Mouse (Mus musculus): Measurements from ENCODE around the gene Anks6. TPM values are rescaled to one million over a fixed set of nuclear protein-coding genes. Genes with fewer than 3 reads are reported as not detected.
A peak's percentile ranks its signal among the peaks of the same experiment; 100 is the strongest.

Gene Anks6
- polyA plus RNA-seq, 1 experiment, result 2.8 TPM

DNA sequence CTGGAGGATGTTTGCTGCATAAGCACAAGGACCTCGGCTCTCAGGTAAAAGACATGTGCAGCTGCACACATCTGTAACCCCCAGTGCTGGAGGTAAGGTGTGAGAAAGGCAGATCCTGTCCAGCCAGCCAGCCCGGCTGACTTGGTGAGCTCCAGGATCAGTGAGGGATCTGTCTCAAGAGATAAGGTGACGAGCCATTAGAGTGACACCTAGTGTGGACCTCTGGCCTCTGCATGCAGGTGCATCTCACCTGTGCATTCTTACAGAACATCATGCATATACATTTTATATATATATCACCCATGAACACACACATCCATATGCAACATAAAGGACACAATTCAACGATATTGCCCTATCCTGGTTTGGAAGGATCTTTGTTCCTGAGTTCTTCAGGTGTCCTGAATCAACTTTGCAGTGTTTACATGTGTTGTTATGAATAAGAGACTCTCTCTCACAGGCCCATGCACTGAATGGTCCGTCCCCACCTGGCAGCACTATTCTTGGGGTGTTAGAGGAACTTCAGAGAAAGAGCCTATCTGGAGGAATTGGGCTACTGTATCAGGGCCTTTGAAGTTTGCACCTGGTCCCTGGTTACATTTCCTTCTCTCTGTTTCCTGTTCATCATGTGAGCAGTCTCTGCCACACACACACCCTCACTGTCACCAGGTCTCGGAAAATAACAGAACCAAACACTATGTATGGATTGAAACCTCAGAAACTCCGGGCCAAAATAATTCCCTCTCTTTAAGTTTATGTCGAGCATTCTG lies 56.4 kb downstream of the Anks6 start:
- H3K4me1 ChIP-seq (ENCODE audit: control insufficient read depth, insufficient read depth, low read length), result no peaks in the 10 kb centered on the region
- no peaks in the 10 kb centered on the region for H3K27me3 ChIP-seq (ENCODE audit: control insufficient read depth, insufficient read depth, low read length, poor library complexity, severe bottlenecking)
- no peak overlapping the region for H3K27ac ChIP-seq (ENCODE audit: insufficient read depth, low read length)
- no peaks in the 10 kb centered on the region for H3K9me3 ChIP-seq (replicated peaks; ENCODE audit: control insufficient read depth, insufficient read depth, low read length, poor library complexity, severe bottlenecking)
- no peak for TF ChIP-seq EP300 (IDR thresholded peaks at IDR 0.05; ENCODE audit: insufficient read depth, low read depth, low read length)
- peak; percentile 26 for TF ChIP-seq CTCF (IDR thresholded peaks at IDR 0.05; ENCODE audit: low read depth, low read length)
- no peak for TF ChIP-seq POLR2A (IDR thresholded peaks at IDR 0.05; ENCODE audit: insufficient read depth, low read length)
- H3K4me3 ChIP-seq (ENCODE audit: low read depth, low read length), result no peak overlapping the region
- H3K36me3 ChIP-seq (ENCODE audit: control insufficient read depth, insufficient read depth, low read length, poor library complexity, severe bottlenecking), result no peaks in the 10 kb centered on the region
- H3K9ac ChIP-seq (ENCODE audit: low read depth, poor library complexity, severe bottlenecking), result no peak overlapping the region

DNA sequence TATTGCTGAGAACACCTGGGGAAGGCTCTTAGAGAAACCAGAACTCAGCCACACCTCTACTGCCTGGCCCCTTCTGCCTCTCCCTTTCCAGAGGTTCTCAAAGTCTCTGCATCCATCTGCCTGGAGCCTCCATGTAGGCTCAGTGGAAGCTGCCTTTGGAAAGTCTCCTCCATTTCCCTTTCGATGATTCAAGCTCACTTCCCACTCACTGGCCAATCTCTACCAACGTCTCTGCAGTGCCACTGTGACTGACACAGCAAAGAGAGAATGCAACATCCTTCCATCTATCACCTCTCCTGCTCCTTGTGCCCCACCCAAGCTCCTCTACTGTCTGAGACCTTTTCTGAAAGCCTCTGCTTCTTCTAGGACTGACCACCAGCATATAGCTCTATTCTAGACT lies 59.3 kb downstream of the Anks6 start:
- H3K27me3 ChIP-seq (ENCODE audit: control insufficient read depth, insufficient read depth, low read length, poor library complexity, severe bottlenecking), result no peaks in the 10 kb centered on the region
- no peak overlapping the region for H3K4me3 ChIP-seq (ENCODE audit: low read depth, low read length)
- no peaks in the 10 kb centered on the region for H3K36me3 ChIP-seq (ENCODE audit: control insufficient read depth, insufficient read depth, low read length, poor library complexity, severe bottlenecking)
- no peaks in the 10 kb centered on the region for H3K9me3 ChIP-seq (replicated peaks; ENCODE audit: control insufficient read depth, insufficient read depth, low read length, poor library complexity, severe bottlenecking)
- no peaks in the 10 kb centered on the region for H3K4me1 ChIP-seq (ENCODE audit: control insufficient read depth, insufficient read depth, low read length)
- no peak overlapping the region for H3K27ac ChIP-seq (ENCODE audit: insufficient read depth, low read length)
- no peak overlapping the region for H3K9ac ChIP-seq (ENCODE audit: low read depth, poor library complexity, severe bottlenecking)
- TF ChIP-seq EP300 (IDR thresholded peaks at IDR 0.05; ENCODE audit: insufficient read depth, low read depth, low read length) (no peak), POLR2A (IDR thresholded peaks at IDR 0.05; ENCODE audit: insufficient read depth, low read length) (no peak), CTCF (IDR thresholded peaks at IDR 0.05; ENCODE audit: low read depth, low read length) (no peak)

DNA sequence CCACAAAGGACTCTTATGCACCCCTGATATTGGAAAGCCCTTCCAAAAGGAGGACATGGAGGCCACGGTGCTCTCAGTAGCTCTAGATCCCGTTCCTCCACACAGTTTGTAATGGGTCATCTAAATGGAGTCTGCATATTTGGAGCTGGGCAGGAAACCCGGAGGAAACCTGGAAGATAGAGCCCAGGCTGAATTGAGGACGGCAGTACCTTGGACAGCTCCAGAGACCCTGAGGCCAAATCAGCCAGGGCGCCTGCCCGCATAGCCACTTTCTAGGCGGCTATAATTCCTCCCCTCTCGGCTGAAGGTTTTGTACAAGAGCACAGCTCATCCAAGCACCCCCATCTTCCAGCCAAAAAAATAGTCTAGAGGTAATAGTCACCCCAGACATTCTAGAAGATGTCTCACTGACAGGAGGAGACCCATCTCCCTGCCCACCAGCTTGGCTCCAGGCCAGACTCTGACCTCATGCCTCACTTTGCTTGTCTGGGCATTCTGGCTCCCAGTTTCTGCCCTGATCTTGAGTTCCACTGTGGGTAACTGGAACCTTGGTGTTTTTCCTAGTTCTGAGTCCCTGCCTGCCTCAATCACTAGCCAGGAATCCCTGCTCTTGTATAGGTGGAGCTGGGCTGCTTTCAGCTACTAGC lies 64.3 kb downstream of the Anks6 start:
- no peak overlapping the region for H3K9ac ChIP-seq (ENCODE audit: low read depth, poor library complexity, severe bottlenecking)
- H3K4me1 ChIP-seq (ENCODE audit: control insufficient read depth, insufficient read depth, low read length), result no peaks in the 10 kb centered on the region
- no peaks in the 10 kb centered on the region for H3K9me3 ChIP-seq (replicated peaks; ENCODE audit: control insufficient read depth, insufficient read depth, low read length, poor library complexity, severe bottlenecking)
- H3K36me3 ChIP-seq (ENCODE audit: control insufficient read depth, insufficient read depth, low read length, poor library complexity, severe bottlenecking), result no peaks in the 10 kb centered on the region
- H3K27ac ChIP-seq (ENCODE audit: insufficient read depth, low read length), result no peak overlapping the region
- peaks cover 11% of the 10 kb centered on the region for H3K27me3 ChIP-seq (ENCODE audit: control insufficient read depth, insufficient read depth, low read length, poor library complexity, severe bottlenecking)
- no peak for TF ChIP-seq POLR2A (IDR thresholded peaks at IDR 0.05; ENCODE audit: insufficient read depth, low read length)
- TF ChIP-seq EP300 (IDR thresholded peaks at IDR 0.05; ENCODE audit: insufficient read depth, low read depth, low read length), result no peak
- no peak for TF ChIP-seq CTCF (IDR thresholded peaks at IDR 0.05; ENCODE audit: low read depth, low read length)
- no peak overlapping the region for H3K4me3 ChIP-seq (ENCODE audit: low read depth, low read length)

DNA sequence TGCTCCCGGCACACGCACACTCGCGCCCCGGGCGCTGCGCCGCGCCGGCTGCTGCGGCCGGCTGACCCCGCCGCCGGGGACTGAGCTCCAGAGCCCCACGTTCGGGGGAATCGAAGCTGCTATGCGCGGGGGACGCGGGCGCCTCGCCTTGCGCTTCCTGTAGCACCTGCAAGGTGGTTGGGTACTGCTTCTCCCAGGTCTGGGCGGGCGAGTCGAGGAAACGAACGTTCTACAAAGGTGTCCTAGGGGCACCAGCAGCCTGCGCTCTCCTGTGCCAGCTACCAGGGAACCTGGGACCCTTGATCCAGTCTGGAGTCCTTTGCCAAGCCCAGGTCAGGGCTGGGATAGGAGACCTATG lies 65.3 kb downstream of the Anks6 start:
- TF ChIP-seq CTCF (IDR thresholded peaks at IDR 0.05; ENCODE audit: low read depth, low read length) (no peak), EP300 (IDR thresholded peaks at IDR 0.05; ENCODE audit: insufficient read depth, low read depth, low read length) (no peak), POLR2A (IDR thresholded peaks at IDR 0.05; ENCODE audit: insufficient read depth, low read length) (no peak)
- no peaks in the 10 kb centered on the region for H3K4me1 ChIP-seq (ENCODE audit: control insufficient read depth, insufficient read depth, low read length)
- H3K36me3 ChIP-seq (ENCODE audit: control insufficient read depth, insufficient read depth, low read length, poor library complexity, severe bottlenecking), result no peaks in the 10 kb centered on the region
- H3K9me3 ChIP-seq (replicated peaks; ENCODE audit: control insufficient read depth, insufficient read depth, low read length, poor library complexity, severe bottlenecking), result no peaks in the 10 kb centered on the region
- no peak overlapping the region for H3K27ac ChIP-seq (ENCODE audit: insufficient read depth, low read length)
- H3K9ac ChIP-seq (ENCODE audit: low read depth, poor library complexity, severe bottlenecking), result peak overlapping the region; percentile 75
- H3K27me3 ChIP-seq (ENCODE audit: control insufficient read depth, insufficient read depth, low read length, poor library complexity, severe bottlenecking), result peaks cover 11% of the 10 kb centered on the region
- peak overlapping the region; percentile 62 for H3K4me3 ChIP-seq (ENCODE audit: low read depth, low read length)

DNA sequence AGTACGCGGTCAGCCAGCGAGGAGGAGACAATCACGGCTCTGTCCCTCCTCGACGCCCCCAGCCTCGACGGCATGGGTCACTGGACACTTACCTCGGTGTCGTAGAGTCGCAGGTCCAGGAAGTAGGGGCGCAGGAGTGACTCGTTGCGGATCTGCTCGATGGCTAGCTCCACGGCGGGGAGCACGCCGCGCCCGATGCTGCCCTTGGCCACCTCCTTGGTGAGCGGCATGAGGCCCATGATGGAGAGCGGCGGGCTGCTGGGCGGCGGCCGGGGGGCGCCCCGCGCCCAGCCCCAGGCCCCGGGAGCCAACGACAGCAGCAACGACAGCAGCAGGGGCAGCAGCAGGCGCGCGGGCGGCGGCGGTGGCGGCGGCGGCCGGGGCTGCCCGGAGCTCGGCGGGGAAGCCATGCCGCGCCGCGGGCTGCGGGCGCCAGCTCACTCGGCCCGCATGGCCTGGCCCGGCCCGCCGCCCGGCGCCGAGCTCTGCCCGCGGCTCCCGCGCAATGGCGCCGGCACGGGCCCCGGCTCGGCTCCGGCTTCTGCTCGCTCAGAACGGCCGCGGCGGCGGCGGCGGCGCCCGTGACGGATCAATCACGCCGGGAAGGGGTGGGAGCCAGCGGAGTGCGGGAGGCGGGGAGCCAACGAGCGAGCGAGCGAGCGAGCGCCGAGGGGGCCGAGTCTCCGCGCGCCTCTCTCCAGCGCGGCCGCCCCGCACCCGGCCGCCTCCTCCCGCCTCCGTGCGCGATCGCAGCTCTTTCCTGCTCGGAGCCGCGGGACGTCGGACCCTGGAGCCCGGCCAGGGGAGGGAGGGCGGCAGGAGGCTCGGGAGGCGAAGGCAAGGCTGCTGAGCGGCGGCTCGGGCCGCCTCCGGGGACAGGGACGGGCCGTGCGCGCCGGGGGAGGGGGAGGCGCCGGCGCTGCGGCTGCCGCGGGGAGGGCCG lies 65.9 kb downstream of the Anks6 start, which contains the start of gene Gabbr2:
Gabbr2 (minus strand) TSS at position 858 of the 943 bp plus-strand sequence.
- Histone ChIP-seq H3K27ac (ENCODE audit: insufficient read depth, low read length) (no peak within 1 kb of the TSS), H3K27me3 (ENCODE audit: control insufficient read depth, insufficient read depth, low read length, poor library complexity, severe bottlenecking) (peaks cover 11% of the 10 kb centered on the region), H3K9ac (ENCODE audit: low read depth, poor library complexity, severe bottlenecking) (peak within 1 kb of the TSS; percentile 75), H3K36me3 (ENCODE audit: control insufficient read depth, insufficient read depth, low read length, poor library complexity, severe bottlenecking) (no peaks in the 10 kb centered on the region), H3K4me1 (ENCODE audit: control insufficient read depth, insufficient read depth, low read length) (no peaks in the 10 kb centered on the region), H3K4me3 (ENCODE audit: low read depth, low read length) (peak within 1 kb of the TSS; percentile 62), H3K9me3 (replicated peaks; ENCODE audit: control insufficient read depth, insufficient read depth, low read length, poor library complexity, severe bottlenecking) (no peaks in the 10 kb centered on the region)
- TF ChIP-seq CTCF (IDR thresholded peaks at IDR 0.05; ENCODE audit: low read depth, low read length) (no peak), POLR2A (IDR thresholded peaks at IDR 0.05; ENCODE audit: insufficient read depth, low read length) (no peak), EP300 (IDR thresholded peaks at IDR 0.05; ENCODE audit: insufficient read depth, low read depth, low read length) (no peak)
